Mouse (Mus musculus) heart, embryonic 12.5 days (tissue): Measurements from ENCODE around the gene Coch. TPM values are rescaled to one million over a fixed set of nuclear protein-coding genes. Genes with fewer than 3 reads are reported as not detected.

ENCODE experiments used
- ATAC-seq: fragments of 200-750 bp; cut with Nextera tagmentation; 2 replicates; pipeline ENCODE4 v1.8.0; 2017; ENCODE audit warnings: moderate TSS enrichment, moderate library complexity; ENCODE audit not compliant: insufficient number of reproducible peaks, low FRiP score
- H3K27ac ChIP-seq: fragments of 300-500 bp; sonication (generic); 2 replicates; pipeline ENCODE4 v1.5.1; 2016; ENCODE audit warnings: mild to moderate bottlenecking, moderate library complexity; ENCODE audit not compliant: poor library complexity, severe bottlenecking
- H3K27me3 ChIP-seq: fragments of 300-500 bp; sonication (generic); replicated peaks from 2 replicates; pipeline ENCODE4 v1.6.1; 2016; ENCODE audit warnings: mild to moderate bottlenecking, moderate library complexity
- H3K36me3 ChIP-seq: fragments of 300-500 bp; sonication (generic); 2 replicates; pipeline ENCODE4 v1.6.1; 2016; ENCODE audit warnings: mild to moderate bottlenecking, moderate library complexity
- H3K4me1 ChIP-seq: fragments of 300-500 bp; sonication (generic); replicated peaks from 2 replicates; pipeline ENCODE4 v1.6.1; 2016; ENCODE audit warnings: mild to moderate bottlenecking
- H3K4me2 ChIP-seq: fragments of 300-500 bp; sonication (generic); 2 replicates; pipeline ENCODE4 v1.6.1; 2016; ENCODE audit warnings: mild to moderate bottlenecking, moderate library complexity
- H3K4me3 ChIP-seq: fragments of 300-500 bp; sonication (generic); 2 replicates; pipeline ENCODE4 v1.5.1; 2016; ENCODE audit warnings: mild to moderate bottlenecking
- H3K9ac ChIP-seq: fragments of 300-500 bp; sonication (generic); 2 replicates; pipeline ENCODE4 v1.6.1; 2016; ENCODE audit warnings: mild to moderate bottlenecking, moderate library complexity
- H3K9me3 ChIP-seq: fragments of 300-500 bp; sonication (generic); replicated peaks from 2 replicates; pipeline ENCODE4 v1.6.1; 2016; ENCODE audit warnings: mild to moderate bottlenecking, moderate library complexity
- WGBS: fragments of 180-500 bp; shearing (Covaris S2); methylation state at CpG from one replicate; pipeline ENCODE4 v1.1.7; 2016; 5-methylcytosine and 5-hydroxymethylcytosine counted together
- polyA plus RNA-seq: library from polyadenylated mRNA; unstranded; fragments of >200 nt; fragmentation: Nextera tagmentation; extraction: Ambion mirVana; gene quantifications from 2 replicates; pipeline ENCODE4 v1.2.1, GENCODE M21; 2016

Coch gene
- polyA plus RNA-seq, 1 experiment from 2014 or later, result 3.3 TPM

- Histone ChIP-seq H3K27ac (no peak overlapping the region), H3K4me2 (peak overlapping the region; percentile 98), H3K36me3 (no peaks in the 10 kb centered on the region), H3K4me1 (peaks cover 14% of the 10 kb centered on the region; the same call in 1 of the 2 replicates), H3K27me3 (peaks cover 51% of the 10 kb centered on the region), H3K4me3 (peak overlapping the region; percentile 62), H3K9me3 (no peaks in the 10 kb centered on the region), H3K9ac (peak overlapping the region; percentile 62)
- ATAC-seq, result peak; percentile 51; the same call in 1 of the 2 replicates
- under 1% methylated on average over 21 of the region's 21 CpGs for WGBS
Observed at GRCm38 (mm10) chr12:51592888-51593228, 283 bp upstream of the Coch start.

DNA sequence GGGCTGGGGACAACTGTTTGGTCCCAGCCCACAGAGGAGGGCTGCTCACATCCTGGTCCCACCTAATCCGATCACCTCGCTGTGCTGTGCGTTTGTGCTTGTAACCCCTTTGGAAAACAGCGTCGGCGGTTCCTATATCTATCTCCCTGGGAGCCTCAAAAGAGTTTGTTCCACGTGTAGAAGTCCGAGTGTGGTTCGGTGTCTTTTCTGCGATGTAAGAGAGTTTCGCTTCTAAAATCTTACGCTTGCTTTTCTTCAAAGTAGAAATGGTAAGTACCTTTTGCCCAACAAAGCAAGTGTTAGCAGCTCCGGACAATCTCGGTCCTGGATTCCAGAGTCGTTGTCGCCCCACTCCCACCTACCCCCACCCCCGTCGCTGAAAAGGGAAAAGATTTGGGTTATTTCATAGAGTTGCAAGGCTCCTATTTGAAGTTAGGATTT is 909 bp downstream of the Coch start:
- H3K4me3 ChIP-seq, result peak overlapping the region; percentile 62
- H3K27ac ChIP-seq, result no peak overlapping the region
- H3K36me3 ChIP-seq, result no peaks in the 10 kb centered on the region
- peaks cover 51% of the 10 kb centered on the region for H3K27me3 ChIP-seq
- no peak for ATAC-seq
- 2% methylated on average over 18 of the region's 18 CpGs for WGBS
- peak overlapping the region; percentile 98 for H3K4me2 ChIP-seq
- H3K9ac ChIP-seq, result peak overlapping the region; percentile 62
- peaks cover 14% of the 10 kb centered on the region; the same call in 1 of the 2 replicates for H3K4me1 ChIP-seq
- H3K9me3 ChIP-seq, result no peaks in the 10 kb centered on the region

- no peak overlapping the region for H3K4me2 ChIP-seq
- no peak overlapping the region for H3K27ac ChIP-seq
- ATAC-seq, result no peak
Observed at GRCm38 (mm10) chr12:51603306-51603705, 10.2 kb downstream of the Coch start.

DNA sequence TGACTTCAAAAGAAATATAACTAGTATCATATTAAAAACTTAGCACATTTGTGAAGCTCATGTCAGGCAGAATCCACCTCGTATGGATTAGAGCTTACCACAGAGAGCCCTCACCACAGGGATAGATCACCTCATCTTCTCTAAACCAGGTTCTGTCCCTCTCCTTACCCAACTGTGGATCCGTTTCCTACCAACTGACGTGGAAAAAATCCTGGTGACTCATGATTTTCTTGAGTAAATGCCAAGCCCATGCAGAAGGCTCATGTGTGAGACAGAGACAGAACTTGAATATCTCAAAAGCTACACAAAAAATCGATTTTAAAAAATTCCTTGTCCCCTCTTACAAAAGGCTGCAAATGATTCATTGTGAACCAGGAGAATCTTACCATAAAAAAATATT is 13.0 kb downstream of the Coch start:
- Histone ChIP-seq H3K4me3 (no peak overlapping the region), H3K36me3 (peaks cover 52% of the 10 kb centered on the region), H3K9me3 (0 out of 2 replicates have a peak, but pooled peaks cover 6% of the 10 kb centered on the region), H3K4me1 (no peaks in the 10 kb centered on the region), H3K27me3 (no peaks in the 10 kb centered on the region), H3K9ac (no peak overlapping the region), H3K4me2 (no peak overlapping the region), H3K27ac (no peak overlapping the region)
- ATAC-seq, result no peak
- whole genome bisulfite sequencing, result 80% methylated on average over 4 of the region's 4 CpGs

More at GRCm38 (mm10) chr12:51603306-51603705, 10.2 kb downstream of the Coch start:
- Histone ChIP-seq H3K9me3 (0 out of 2 replicates have a peak, but pooled peaks cover 6% of the 10 kb centered on the region), H3K27me3 (no peaks in the 10 kb centered on the region), H3K36me3 (peaks cover 38% of the 10 kb centered on the region), H3K4me3 (no peak overlapping the region), H3K9ac (no peak overlapping the region), H3K4me1 (no peaks in the 10 kb centered on the region)
- 91% methylated on average over 10 of the region's 10 CpGs for WGBS

DNA sequence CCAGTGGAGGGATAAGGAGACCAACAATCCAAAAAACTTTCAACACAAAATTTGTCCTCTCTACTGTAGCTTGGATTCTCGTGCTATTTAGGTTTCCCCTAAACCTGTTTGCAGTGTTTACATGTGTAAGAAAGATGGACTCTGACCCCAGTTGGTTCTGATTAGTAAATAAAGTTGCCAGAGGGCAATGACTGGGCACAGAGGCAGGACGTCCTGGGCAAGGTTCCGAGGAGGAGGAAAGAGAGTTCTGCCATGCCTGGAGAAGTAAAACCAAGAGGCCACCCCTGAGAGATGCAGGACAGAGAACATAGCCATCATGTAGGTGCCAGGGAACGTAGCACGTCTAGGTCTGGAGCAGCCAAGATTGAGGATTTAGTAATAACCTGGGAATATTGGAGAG is 19.2 kb downstream of the Coch start:
- H3K4me1 ChIP-seq, result no peaks in the 10 kb centered on the region
- H3K36me3 ChIP-seq, result peaks cover 65% of the 10 kb centered on the region
- 91% methylated on average over 5 of the region's 5 CpGs for WGBS

GRCm38 (mm10) chr12:51620572-51620971 is 27.4 kb downstream of the Coch start:
- no peaks in the 10 kb centered on the region for H3K4me1 ChIP-seq
- H3K27ac ChIP-seq, result no peak overlapping the region
- no peak overlapping the region for H3K4me3 ChIP-seq
- peaks cover 47% of the 10 kb centered on the region for H3K36me3 ChIP-seq
- no peak overlapping the region for H3K9ac ChIP-seq
- no peak overlapping the region for H3K4me2 ChIP-seq
- no peaks in the 10 kb centered on the region for H3K9me3 ChIP-seq
- ATAC-seq, result no peak
- no peaks in the 10 kb centered on the region for H3K27me3 ChIP-seq

More for the DNA sequence above, 19.2 kb downstream of the Coch start:
- Histone ChIP-seq H3K9ac (no peak overlapping the region), H3K4me3 (no peak overlapping the region), H3K27ac (no peak overlapping the region), H3K9me3 (no peaks in the 10 kb centered on the region), H3K27me3 (no peaks in the 10 kb centered on the region), H3K4me2 (no peak overlapping the region)
- no peak for ATAC-seq

DNA sequence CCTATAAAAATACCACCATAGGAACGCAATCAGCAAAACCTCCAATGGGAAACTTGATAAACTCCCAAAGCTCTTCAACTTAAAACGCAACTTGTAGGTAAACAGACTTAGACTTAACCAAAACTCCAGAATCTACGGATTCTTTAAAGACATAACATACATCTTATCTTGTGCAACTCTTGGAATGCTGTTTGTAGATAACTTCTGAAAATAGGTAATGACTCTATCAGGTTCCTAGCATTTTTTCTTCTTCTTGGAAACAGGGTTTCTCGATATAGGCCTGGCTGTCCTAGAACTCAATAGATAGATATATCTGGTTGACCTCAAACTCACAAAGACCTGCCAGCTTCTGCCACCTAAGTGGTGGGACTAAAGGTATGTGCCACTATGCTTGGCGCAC is 28.0 kb downstream of the Coch start:
- Histone ChIP-seq H3K9ac (no peak overlapping the region), H3K4me1 (no peaks in the 10 kb centered on the region), H3K4me3 (no peak overlapping the region), H3K9me3 (no peaks in the 10 kb centered on the region), H3K27ac (no peak overlapping the region), H3K27me3 (no peaks in the 10 kb centered on the region), H3K36me3 (peaks cover 43% of the 10 kb centered on the region), H3K4me2 (no peak overlapping the region)
- no peak for ATAC-seq
- 78% methylated on average over 5 of the region's 5 CpGs for WGBS

DNA sequence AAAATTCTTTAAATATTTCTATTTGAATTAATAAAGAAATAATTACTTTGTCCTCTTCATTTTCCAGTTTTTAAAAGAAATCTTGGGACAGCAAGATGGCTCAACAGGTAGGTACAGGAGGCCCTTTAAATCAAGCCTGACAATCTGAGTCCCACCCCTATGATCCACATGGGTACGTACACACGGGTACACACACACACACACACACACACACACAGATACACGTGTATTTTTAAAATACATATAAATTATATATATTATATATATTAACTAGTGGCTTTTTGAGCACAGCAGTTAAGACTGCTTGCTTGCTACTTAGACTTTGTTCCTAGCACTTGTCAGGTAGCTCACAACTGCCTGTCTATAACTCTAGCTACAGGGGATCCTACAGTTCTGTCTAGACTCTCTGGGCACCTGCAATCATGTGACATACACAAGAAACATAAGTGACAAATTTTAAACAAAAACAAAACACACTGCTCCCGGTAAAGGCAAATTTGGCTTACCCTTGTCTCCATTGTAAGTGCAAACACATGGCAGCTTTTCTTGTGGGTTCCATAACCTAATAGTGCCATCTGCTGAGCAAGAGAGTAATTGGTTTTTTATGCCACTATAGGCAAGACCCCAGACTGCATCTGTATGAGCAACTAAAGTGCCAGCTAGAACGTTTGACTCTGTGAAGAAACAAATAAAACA is 29.7 kb downstream of the Coch start:
- no peaks in the 10 kb centered on the region for H3K4me1 ChIP-seq
- ATAC-seq, result no peak
- no peak overlapping the region for H3K4me2 ChIP-seq
- H3K9me3 ChIP-seq, result no peaks in the 10 kb centered on the region
- no peak overlapping the region for H3K4me3 ChIP-seq
- 86% methylated on average over 5 of the region's 5 CpGs for WGBS
- H3K27ac ChIP-seq, result no peak overlapping the region
- peaks cover 31% of the 10 kb centered on the region for H3K36me3 ChIP-seq
- H3K9ac ChIP-seq, result no peak overlapping the region
- no peaks in the 10 kb centered on the region for H3K27me3 ChIP-seq

GRCm38 (mm10) chr12:51623366-51623694 is 30.2 kb downstream of the Coch start:
- Histone ChIP-seq H3K4me3 (no peak overlapping the region), H3K4me1 (no peaks in the 10 kb centered on the region), H3K36me3 (peaks cover 27% of the 10 kb centered on the region), H3K27ac (no peak overlapping the region), H3K27me3 (no peaks in the 10 kb centered on the region), H3K4me2 (no peak overlapping the region), H3K9me3 (no peaks in the 10 kb centered on the region), H3K9ac (no peak overlapping the region)
- ATAC-seq, result no peak

GRCm38 (mm10) chr12:51633481-51633880 is 40.3 kb downstream of the Coch start:
- peaks cover 4% of the 10 kb centered on the region; the same call in 1 of the 2 replicates for H3K36me3 ChIP-seq
- 86% methylated on average over 4 of the region's 4 CpGs for WGBS
- H3K9me3 ChIP-seq, result no peaks in the 10 kb centered on the region
- H3K4me3 ChIP-seq, result no peak overlapping the region
- H3K27me3 ChIP-seq, result no peaks in the 10 kb centered on the region
- H3K9ac ChIP-seq, result no peak overlapping the region
- H3K4me1 ChIP-seq, result peaks cover 7% of the 10 kb centered on the region; the same call in 1 of the 2 replicates
- ATAC-seq, result no peak
- H3K4me2 ChIP-seq, result no peak overlapping the region
- H3K27ac ChIP-seq, result no peak overlapping the region

GRCm38 (mm10) chr12:51636260-51636659 is 43.1 kb downstream of the Coch start:
- H3K27ac ChIP-seq, result no peak overlapping the region
- H3K27me3 ChIP-seq, result no peaks in the 10 kb centered on the region
- no peaks in the 10 kb centered on the region for H3K9me3 ChIP-seq
- no peak overlapping the region for H3K4me2 ChIP-seq
- peaks cover 6% of the 10 kb centered on the region; the same call in 1 of the 2 replicates for H3K36me3 ChIP-seq
- H3K9ac ChIP-seq, result no peak overlapping the region
- 67% methylated on average over 2 of the region's 2 CpGs for whole genome bisulfite sequencing
- no peak overlapping the region for H3K4me3 ChIP-seq
- ATAC-seq, result no peak
- peaks cover 9% of the 10 kb centered on the region; the same call in 1 of the 2 replicates for H3K4me1 ChIP-seq
